Mouse (Mus musculus): ENCODE measurements around the gene Sec14l5.

DNA sequence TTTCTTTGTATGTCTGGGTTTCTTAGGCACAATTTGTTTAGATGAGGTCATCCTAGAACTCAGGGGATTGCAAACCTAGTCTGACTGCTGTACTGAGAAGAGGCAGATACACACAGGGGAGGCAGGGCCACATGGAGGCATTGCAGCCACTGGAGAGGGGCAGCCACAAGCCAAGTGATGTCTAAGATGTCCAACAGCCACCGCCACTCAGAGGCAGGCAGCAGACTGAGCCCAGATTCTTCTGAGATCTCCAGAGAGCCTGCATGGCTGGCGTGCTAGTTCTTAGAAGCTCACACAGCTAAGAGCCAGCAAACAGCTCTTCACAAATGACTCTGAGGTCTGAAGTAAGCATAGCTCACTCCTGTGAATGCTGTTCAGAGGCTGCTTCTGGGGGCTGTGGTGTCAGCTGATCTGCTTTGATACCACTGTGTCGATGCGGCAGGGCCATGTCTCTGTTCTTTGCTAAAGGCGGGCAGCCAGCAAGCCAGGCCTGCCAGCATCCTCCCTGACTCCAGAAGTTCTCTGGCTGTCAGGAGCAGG is 58.6 kb downstream of the Sec14l5 start:
- no peak for TF ChIP-seq CTCF (IDR thresholded peaks at IDR 0.05; ENCODE audit: low read depth, low read length)
- no peak for TF ChIP-seq POLR2A (IDR thresholded peaks at IDR 0.05; ENCODE audit: insufficient read depth, low read length)

Data from ES-Bruce4 (cell line).